Mouse (Mus musculus): ENCODE measurements around the gene Gse1.

Gse1 gene

DNA sequence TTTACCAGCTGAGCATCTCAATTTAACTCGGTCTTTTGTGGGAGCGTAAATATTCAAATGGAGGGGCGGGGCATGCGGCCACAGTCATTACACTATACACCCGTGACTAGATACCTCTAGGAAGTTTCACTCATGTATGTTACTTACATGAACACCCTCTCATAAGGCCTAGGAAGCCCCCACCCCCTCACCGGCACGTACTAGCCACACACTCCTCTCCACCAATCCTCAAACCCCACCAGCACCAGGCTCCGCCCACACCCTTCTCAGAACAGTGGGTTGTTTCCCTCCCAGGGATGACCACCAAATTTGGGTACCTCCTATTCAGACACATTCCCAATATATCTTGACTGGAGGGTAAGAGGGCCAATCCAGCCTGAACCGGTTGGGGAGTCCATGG, 379.2 kb downstream of the Gse1 start:
- DNase-seq, result no peak

DNA sequence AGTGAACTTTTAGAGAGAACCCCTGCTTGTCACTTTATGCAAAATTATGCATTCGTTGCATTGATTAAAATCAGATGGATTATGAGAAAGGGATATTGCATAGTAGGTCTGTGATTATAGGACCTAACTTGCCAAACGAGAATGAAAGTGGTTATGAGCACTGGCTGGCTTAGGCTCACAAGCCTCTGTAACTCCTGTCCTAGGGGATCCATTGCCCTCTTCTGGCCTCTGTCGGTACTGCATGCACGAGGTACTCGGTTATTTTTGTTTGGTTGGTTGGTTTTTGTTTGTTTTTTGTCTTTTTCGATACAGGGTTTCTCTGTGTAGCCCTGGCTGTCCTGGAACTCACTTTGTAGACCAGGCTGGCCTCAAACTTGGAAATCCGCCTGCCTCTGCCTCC, 379.6 kb downstream of the Gse1 start:
- DNase-seq, result peak; percentile 79

DNA sequence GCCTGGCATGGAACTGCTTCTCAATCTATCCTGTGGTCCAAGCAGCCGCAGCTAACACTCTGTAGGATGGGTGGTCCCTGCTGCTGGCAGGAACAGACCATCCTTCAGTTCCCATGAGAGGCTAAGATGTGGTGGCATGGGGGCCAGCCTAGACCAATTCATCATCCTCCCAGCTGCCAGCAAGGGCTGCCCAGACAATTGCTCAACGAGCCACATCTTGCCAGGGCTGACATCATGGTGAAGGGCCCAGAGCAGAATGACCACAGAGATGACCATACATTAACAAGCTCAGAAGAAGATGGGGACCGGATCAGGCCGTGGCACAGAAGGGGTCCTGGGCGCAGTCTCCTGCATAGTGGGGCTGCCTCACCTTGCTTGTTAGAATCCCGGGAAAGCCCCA, 382.6 kb downstream of the Gse1 start:
- no peak for DNase-seq

DNA sequence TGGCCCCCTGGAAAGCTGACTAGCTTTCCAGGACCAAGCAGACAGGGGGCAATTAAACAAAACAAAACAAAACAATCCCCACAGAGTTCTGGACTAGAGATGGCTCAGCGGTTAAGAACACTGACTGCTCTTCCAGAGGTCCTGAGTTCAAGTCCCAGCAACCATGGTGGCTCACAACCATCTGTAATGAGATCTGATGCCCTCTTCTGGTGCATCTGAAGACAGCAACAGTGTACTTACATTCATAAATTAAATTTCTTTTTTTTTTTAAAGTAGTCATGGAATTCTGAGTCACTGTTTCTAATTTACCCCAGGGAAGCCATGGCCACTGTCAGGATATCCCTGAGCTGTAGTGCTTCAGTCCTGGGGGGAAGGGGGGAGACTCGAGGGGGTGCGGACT, 386.2 kb downstream of the Gse1 start:
- no peak for DNase-seq

DNA sequence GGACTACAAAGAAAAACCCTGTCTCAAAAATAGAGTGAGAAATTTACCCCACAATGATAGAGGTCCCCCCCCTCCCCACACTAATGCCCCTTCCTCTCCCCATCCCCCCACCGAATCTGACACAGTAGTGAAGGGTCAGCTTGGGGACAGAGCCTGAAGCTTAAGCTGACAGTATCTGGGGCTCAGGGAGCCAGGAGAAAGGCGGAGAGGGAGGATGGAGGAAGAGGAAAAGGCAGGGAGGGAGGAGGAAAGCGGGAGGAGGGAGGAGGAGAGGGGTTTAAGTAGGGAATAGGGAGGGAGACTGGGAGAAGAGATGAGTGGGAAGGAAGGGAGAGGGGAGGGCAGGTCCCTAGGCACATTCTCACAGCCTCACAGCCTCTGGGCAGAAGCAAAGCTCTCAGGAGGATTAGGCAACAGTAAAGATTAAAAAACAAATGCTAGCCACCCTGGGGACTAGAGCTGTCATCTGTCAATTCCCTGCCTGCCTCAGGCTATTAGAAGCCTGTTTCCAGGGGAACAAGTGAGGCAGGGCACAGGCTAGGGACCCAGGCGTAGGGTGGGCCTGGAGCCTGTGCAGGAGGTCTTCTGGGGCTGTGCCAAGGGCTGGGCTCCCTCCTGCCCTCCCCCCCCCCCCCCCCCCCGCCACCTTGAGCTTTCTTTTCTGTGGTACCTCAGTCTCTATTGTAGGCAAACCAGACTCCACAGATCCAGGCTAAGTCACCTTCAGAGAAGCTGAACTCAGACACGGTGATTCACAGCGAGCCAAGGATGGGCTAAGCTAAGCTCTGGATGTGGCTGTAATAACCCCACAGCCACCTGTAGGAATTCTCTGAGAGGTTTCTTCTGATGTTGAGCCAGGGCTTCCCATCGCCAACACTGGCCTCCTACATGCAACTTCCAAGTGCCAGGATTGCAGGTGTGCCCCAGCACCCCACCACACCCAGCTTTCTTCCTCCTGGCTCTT, 388.7 kb downstream of the Gse1 start:
- peak; percentile 62 for DNase-seq

DNA sequence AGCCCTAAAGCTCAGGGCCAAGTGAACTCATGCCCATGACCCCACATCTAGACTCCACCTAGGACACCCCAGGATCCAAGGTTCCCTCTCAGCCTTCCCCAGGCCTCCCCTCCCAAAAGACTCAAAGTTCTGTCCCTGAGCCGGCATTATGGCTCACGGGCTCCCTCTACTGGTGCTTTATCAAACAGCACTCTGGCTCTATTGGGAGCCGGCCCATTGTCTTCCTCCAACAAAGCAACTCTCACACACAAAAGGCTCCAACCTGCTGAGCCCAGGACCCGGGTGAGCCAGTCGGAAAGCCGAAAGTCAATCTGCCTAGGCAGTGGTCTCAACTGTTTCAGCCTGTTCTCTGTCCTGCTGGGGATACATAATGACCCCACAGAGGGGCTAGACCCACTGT, 389.9 kb downstream of the Gse1 start:
- DNase-seq, result peak; percentile 87

DNA sequence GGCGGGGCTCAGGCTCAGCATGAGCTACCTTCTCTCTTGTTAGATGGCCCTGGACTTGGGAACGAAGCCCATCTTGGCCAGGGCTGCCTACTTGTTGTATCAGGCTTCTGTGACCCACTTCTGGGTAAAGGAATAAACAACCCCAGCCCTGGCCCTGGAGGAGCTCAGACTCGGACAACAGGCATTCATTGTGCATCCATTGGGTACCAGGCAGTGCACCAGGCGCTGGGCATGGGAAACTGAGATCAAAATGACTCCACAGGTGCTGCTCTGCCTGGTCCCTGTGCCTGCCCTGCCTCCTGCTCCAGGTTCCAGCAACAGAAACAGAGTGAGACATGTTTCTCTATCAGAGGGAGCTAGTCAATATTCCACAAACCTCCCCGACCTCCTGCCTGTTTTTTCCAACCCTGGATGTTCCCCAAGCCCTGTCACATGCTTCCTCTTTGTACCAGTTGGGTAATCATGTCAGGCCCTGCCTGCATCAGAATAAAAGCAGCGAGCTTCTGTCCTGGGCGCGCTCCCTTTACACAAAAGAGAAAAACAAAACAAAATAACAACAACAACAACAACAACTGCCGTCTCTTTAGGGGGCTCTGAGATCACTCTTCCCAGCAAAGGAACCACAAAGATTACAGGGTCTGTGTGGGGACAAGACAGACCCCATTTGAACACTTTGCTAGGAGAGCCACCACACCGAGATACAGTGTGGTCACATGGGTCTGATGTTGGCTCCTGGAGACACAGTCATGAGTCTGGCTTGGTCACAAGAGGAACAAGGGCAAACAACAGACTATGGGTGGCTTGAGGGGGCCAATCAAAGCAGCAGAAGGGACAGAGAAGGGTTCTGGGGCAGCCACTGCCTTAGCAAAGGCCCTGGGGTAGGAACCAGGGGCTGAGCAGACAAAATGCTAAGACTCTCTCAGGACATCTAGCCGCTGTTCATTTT, 391.3 kb downstream of the Gse1 start:
- DNase-seq, result no peak

DNA sequence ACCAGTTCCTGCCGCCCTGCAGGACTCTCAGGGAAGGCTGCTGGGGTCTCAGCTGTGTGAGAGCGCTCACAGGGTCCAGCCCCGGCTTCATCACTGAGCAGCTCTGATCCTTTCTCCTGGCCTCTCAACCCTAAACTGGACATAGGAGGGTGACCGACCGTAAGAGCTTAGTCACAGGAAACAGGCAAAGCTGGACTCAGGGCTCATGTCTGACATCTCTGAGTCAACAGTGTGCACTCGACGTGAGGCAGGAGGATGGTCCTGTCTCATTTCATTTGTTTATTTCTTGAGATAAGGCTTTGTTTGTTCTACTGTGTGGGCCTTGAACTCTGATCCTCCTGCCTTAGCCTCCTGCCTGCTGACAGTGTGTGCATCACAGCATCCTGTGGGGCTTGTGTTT, 392.2 kb downstream of the Gse1 start:
- no peak for DNase-seq

DNA sequence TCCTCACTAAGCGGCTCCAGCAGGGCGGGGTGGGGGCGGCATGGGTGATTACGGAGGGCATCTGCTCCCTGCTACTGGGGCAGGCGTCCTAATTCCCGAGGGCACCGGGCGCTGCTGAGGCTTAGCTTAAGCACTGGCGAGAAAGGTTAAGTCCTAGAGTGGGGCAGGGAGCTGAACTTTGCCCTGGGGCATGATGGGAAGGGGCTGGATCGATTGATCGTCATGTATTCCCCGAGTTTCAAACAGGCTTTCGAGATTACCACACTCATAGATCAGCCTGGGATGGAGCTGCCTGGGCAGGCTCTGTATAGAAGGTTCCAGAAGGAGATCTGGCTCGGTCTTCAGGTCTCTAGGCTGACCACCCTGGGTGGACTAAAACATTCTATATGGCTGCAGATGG, 393.9 kb downstream of the Gse1 start:
- DNase-seq, result no peak

DNA sequence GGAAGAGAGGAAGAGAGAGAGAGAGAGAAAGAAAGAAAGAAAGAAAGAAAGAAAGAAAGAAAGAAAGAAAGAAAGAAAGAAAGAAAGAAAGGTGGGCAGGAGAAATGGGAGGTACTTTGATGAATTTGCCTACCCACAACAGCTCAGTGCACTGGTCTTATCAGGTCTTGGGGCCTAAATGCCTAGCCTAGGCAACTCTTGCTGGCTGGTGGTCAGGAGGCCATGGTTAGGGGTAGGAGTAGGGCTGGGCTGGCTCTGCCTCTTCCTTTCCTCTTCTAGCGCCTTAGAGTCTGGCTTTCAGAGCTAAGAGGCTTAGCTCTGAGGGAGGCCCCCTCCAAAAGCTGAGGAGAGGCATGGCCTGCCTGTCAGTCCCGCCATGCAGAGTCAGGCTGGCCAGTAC, 395.4 kb downstream of the Gse1 start:
- no peak for DNase-seq

- peak; percentile 49 for DNase-seq
Measured at GRCm38 (mm10) chr8:120626461-120626860, 398.2 kb downstream of the Gse1 start.

DNA sequence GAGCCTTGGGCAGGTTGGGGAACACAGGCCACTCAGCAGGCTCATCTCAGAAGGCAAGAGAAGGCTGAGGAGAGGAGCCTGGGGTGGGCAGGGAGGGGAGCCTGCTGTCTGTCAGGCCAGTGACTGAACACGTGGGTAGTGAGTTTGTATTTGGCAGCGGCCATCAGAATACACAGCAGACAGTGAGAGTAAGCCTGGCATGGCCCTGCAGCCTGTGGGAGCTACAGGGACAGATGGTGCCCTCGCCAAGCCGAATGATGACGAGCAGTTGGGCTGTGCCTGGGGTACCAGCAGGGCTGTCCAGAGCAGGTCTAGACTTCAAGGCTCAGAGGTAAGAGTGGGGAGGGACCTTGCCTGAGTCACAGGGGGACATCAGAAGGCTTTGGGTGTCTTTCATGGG, 399.0 kb downstream of the Gse1 start:
- DNase-seq, result no peak

DNA sequence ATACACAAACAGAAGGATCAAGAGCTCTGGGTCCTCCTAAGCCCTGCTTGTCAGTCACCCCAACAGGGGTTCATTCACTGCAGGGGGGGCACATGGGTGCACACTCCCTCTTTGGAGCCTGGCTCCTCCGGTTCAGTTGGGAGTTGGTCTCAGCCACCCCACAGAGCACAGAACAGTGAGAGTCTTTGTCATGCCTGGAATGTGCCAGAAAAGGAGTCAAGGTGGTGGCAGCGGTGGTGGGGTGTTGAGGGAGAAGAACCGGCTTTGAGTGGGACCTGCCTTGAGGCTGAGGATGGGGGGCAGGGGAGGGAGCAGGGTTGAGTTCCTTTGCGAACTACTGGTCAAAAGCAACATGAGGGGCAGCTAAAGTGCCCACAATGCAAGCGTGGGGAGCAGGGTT, 401.8 kb downstream of the Gse1 start:
- no peak for DNase-seq

DNA sequence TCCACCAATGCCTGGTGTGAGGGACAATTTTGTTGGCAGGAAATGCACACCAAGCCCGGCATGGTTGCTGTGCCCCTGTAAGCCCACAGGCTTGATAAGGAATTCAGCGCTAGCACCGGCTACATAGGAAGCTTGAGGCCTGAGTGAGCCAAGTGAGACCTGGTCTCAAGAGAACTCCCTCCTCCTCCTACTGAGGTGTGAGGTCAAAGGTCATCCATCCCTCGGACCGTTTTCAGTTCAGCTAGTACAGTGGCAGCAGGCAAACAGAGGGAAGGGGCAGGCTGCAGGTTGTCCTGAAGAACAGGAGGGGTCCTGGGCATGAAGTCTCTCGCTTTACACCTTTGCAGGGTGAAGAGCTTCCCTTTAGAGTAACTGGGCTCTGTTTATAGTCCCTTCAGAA, 402.6 kb downstream of the Gse1 start:
- DNase-seq, result no peak

Measured in embryo, embryonic 11 days (tissue).